Mouse (Mus musculus): ENCODE results near the gene Ism1. TPM values are rescaled to one million over a fixed set of nuclear protein-coding genes. Genes with fewer than 3 reads are reported as not detected.
A peak's percentile ranks its signal among the peaks of the same experiment; 100 is the strongest.

Gene Ism1
- polyA plus RNA-seq (2015; fragmentation: Nextera tagmentation; extraction: Ambion mirVana), result 0.11 and 0.13 TPM in 2 replicates

GRCm38 (mm10) chr2:139677809-139678274 is at the start of gene Ism1:
Ism1 (plus strand) TSS chr2:139678178.
- under 1% methylated on average over 35 of the region's 39 CpGs for WGBS
- peak within 1 kb of the TSS; percentile 100 for H3K4me2 ChIP-seq
- H3K9ac ChIP-seq, result peak within 1 kb of the TSS; percentile 80
- H3K36me3 ChIP-seq (ENCODE audit: poor library complexity, severe bottlenecking), result no peaks in the 10 kb centered on the region
- ATAC-seq, result peak; percentile 69
- H3K4me3 ChIP-seq, result peak within 1 kb of the TSS; percentile 87
- H3K4me1 ChIP-seq, result peaks cover 22% of the 10 kb centered on the region
- peaks cover 56% of the 10 kb centered on the region for H3K27me3 ChIP-seq
- peak within 1 kb of the TSS; percentile 57 for H3K27ac ChIP-seq
- no peaks in the 10 kb centered on the region for H3K9me3 ChIP-seq (replicated peaks)

DNA sequence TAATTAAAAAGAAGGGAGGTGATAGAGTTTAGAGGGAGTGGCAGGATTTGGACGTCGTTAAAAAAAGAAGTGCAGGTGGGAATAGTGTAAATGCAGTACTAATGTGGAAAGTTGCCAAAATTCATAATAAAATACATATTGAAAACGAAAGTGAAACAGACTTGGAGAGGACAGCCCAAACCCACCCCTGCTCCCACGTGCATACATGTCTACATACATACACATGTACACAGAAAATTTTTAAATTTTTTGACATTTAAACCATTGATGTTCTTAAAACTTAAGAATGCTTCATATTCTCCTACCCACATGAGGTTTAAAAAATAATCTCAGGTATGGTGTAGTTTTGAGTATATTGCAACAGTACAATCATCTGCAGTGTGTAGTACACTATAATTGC is 49.2 kb upstream of the Ism1 start:
- no peak overlapping the region for H3K9ac ChIP-seq
- H3K27me3 ChIP-seq, result no peaks in the 10 kb centered on the region
- H3K27ac ChIP-seq, result no peak overlapping the region
- H3K4me3 ChIP-seq, result no peak overlapping the region
- no peaks in the 10 kb centered on the region for H3K4me1 ChIP-seq
- 85% methylated on average over 4 of the region's 4 CpGs for WGBS
- H3K9me3 ChIP-seq (replicated peaks), result no peaks in the 10 kb centered on the region
- ATAC-seq, result no peak
- no peaks in the 10 kb centered on the region for H3K36me3 ChIP-seq (ENCODE audit: poor library complexity, severe bottlenecking)
- no peak overlapping the region for H3K4me2 ChIP-seq

DNA sequence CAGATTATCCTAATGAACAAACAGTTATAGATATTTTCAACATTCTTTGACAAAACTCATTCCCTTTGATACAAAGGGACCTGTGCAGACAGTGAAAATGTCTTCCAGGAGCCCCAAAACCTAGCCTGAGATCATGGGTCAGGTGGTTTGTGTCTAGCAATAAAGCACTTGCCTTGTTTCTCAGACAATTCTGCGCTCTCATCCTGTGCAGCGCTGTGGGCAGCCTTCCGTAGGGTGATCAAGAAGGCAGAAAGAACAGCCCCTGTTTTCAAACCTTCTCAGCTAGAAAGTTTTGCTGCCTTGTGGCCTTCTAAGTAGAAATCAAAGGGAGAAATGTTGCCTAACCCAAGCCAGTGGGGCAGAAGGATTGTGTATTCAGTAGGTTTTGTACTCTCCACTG is 48.3 kb upstream of the Ism1 start:
- no peaks in the 10 kb centered on the region for H3K27me3 ChIP-seq
- ATAC-seq, result no peak
- no peaks in the 10 kb centered on the region for H3K9me3 ChIP-seq (replicated peaks)
- H3K9ac ChIP-seq, result no peak overlapping the region
- 87% methylated on average over 3 of the region's 3 CpGs for WGBS
- H3K4me3 ChIP-seq, result no peak overlapping the region
- H3K36me3 ChIP-seq (ENCODE audit: poor library complexity, severe bottlenecking), result no peaks in the 10 kb centered on the region
- H3K27ac ChIP-seq, result no peak overlapping the region
- no peak overlapping the region for H3K4me2 ChIP-seq
- no peaks in the 10 kb centered on the region for H3K4me1 ChIP-seq

DNA sequence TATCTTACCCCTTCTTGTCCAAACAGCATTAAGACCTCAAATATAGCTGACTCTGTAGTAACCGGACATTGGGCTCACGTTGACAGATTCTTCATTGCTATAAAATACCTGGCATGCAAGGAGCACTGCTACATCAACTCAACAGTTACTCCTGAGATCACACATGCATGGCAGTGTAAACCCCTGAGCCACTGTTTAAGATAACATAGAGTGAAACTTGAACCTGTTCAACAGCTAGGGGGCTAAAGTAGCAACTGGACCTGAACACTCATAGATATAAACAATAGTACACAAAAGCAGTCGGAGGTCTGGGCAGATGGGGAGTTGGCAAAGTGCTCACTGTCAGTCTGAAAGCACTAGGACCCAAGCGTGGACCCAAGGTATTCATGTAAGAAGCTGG is 43.5 kb upstream of the Ism1 start:
- ATAC-seq, result no peak
- Histone ChIP-seq H3K4me2 (no peak overlapping the region), H3K4me3 (no peak overlapping the region), H3K36me3 (ENCODE audit: poor library complexity, severe bottlenecking) (no peaks in the 10 kb centered on the region), H3K9ac (no peak overlapping the region), H3K27me3 (no peaks in the 10 kb centered on the region), H3K4me1 (no peaks in the 10 kb centered on the region), H3K27ac (no peak overlapping the region), H3K9me3 (replicated peaks) (no peaks in the 10 kb centered on the region)
- WGBS, result 87% methylated on average over 4 of the region's 4 CpGs

DNA sequence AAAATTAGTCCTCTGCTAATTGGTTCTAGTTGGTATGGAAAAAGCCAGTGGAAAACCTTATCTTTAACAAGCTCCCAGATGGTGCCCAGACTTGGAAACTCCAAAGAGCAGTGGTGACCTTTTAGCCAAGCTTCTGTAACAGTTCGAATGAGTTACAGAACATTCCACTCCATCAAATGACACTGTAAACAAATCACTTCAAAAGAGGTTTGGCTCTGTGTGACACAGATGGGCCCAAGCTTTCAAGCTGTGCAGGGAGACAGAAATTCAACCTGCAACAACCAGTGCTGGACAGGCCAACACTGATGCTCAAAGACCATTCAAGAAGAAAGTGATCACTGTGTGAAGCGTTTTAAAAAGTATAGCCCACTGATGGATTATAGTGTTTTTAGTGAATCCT is 40.1 kb upstream of the Ism1 start:
- H3K4me2 ChIP-seq, result no peak overlapping the region
- no peak for ATAC-seq
- WGBS, result 64% methylated on average over 2 of the region's 2 CpGs
- no peak overlapping the region for H3K9ac ChIP-seq
- H3K9me3 ChIP-seq (replicated peaks), result no peaks in the 10 kb centered on the region
- no peaks in the 10 kb centered on the region for H3K27me3 ChIP-seq
- H3K4me3 ChIP-seq, result no peak overlapping the region
- no peaks in the 10 kb centered on the region for H3K36me3 ChIP-seq (ENCODE audit: poor library complexity, severe bottlenecking)
- H3K4me1 ChIP-seq, result no peaks in the 10 kb centered on the region
- H3K27ac ChIP-seq, result no peak overlapping the region

GRCm38 (mm10) chr2:139641757-139642385 is 36.1 kb upstream of the Ism1 start:
- Histone ChIP-seq H3K9me3 (replicated peaks) (no peaks in the 10 kb centered on the region), H3K4me3 (no peak overlapping the region), H3K4me1 (no peaks in the 10 kb centered on the region), H3K36me3 (ENCODE audit: poor library complexity, severe bottlenecking) (no peaks in the 10 kb centered on the region), H3K27me3 (peaks cover 3% of the 10 kb centered on the region; the same call in 1 of the 2 replicates), H3K4me2 (no peak overlapping the region), H3K9ac (no peak overlapping the region), H3K27ac (no peak overlapping the region)
- WGBS, result 46% methylated on average over 7 of the region's 7 CpGs
- no peak for ATAC-seq

DNA sequence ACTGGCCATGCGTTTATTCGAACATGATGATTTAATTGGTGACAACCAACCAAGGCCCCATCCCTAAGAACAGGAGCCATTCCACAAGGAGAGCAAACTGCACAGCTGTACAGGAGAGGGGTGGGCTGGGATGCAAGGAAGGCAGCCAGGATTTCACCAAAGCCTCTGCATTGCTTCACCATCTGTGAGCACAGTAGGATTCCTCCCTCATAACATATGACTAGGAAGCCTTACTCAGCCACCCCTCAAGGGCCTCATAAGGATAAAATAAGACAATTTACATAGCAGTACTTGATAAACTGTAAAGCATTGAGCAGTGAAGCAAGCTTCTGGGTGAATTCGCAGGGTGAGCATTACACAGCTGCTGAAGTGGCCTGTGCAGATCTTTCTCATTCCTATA is 28.5 kb upstream of the Ism1 start:
- Histone ChIP-seq H3K36me3 (ENCODE audit: poor library complexity, severe bottlenecking) (no peaks in the 10 kb centered on the region), H3K4me2 (no peak overlapping the region), H3K27me3 (peaks cover 31% of the 10 kb centered on the region), H3K9ac (no peak overlapping the region), H3K4me1 (no peaks in the 10 kb centered on the region), H3K9me3 (replicated peaks) (no peaks in the 10 kb centered on the region), H3K27ac (no peak overlapping the region), H3K4me3 (no peak overlapping the region)
- ATAC-seq, result 0 out of 2 replicates have a peak, but pooled peaks have one; percentile 43
- WGBS, result 82% methylated on average over 3 of the region's 3 CpGs

DNA sequence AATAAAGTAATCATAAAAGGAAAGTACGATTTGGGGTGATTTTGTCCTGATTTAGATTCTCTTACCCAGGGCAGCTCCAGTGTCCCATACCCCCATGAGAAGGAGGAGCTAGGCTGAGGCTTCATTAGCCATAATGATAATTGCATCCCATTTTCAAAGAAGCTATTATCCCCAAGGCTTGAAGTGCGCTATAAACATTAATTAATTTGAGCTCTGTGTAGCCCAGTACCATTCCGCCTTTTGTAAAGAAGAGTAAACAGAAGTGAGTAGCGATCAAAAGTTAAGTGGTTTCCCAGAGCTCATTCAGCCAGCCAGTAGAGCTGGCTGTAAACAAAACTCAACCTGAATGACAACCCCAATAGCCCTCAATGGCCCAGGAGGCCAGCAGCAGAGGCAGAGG is 21.2 kb upstream of the Ism1 start:
- H3K4me3 ChIP-seq, result no peak overlapping the region
- no peaks in the 10 kb centered on the region for H3K4me1 ChIP-seq
- peak; percentile 71 for ATAC-seq
- H3K9ac ChIP-seq, result no peak overlapping the region
- no peak overlapping the region for H3K4me2 ChIP-seq
- no peak overlapping the region for H3K27ac ChIP-seq
- H3K36me3 ChIP-seq (ENCODE audit: poor library complexity, severe bottlenecking), result no peaks in the 10 kb centered on the region
- WGBS, result 26% methylated on average over 4 of the region's 4 CpGs
- H3K27me3 ChIP-seq, result peaks cover 82% of the 10 kb centered on the region
- no peaks in the 10 kb centered on the region for H3K9me3 ChIP-seq (replicated peaks)

- H3K4me3 ChIP-seq, result no peak overlapping the region
- no peaks in the 10 kb centered on the region for H3K36me3 ChIP-seq (ENCODE audit: poor library complexity, severe bottlenecking)
- H3K9me3 ChIP-seq (replicated peaks), result no peaks in the 10 kb centered on the region
- peaks cover 41% of the 10 kb centered on the region for H3K27me3 ChIP-seq
- no peak for ATAC-seq
- peaks cover 7% of the 10 kb centered on the region for H3K4me1 ChIP-seq
- H3K4me2 ChIP-seq, result no peak overlapping the region
- H3K9ac ChIP-seq, result no peak overlapping the region
- WGBS, result 87% methylated on average over 3 of the region's 3 CpGs
- H3K27ac ChIP-seq, result no peak overlapping the region
Observed at GRCm38 (mm10) chr2:139671838-139672237, 6.1 kb upstream of the Ism1 start.

DNA sequence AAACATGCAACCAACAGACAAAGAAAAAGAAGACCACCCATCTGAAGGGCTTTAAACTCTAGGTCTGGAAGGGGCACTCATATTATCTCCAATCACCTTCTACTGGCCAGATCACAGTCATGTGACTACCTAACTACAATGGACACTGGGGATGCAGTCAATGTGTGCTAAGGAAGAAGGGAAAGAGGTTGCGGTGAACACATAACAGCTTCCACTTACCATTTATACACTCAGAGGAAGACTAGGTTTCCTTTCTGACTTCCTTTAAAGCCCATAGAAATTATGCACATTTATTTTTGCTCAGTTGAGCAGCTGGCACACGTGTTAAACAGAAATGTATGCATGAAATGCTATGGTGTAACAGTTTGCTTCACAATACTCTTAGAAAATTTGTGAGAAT is 5.6 kb upstream of the Ism1 start:
- Histone ChIP-seq H3K9me3 (replicated peaks) (no peaks in the 10 kb centered on the region), H3K27ac (no peak overlapping the region), H3K9ac (no peak overlapping the region), H3K4me2 (no peak overlapping the region), H3K36me3 (ENCODE audit: poor library complexity, severe bottlenecking) (no peaks in the 10 kb centered on the region), H3K27me3 (peaks cover 47% of the 10 kb centered on the region), H3K4me1 (peaks cover 12% of the 10 kb centered on the region), H3K4me3 (no peak overlapping the region)
- no peak for ATAC-seq
- WGBS, result 68% methylated on average over 2 of the region's 2 CpGs

GRCm38 (mm10) chr2:139677065-139677762 is 764 bp upstream of the Ism1 start:
- Histone ChIP-seq H3K9ac (peak overlapping the region; percentile 80), H3K27me3 (peaks cover 59% of the 10 kb centered on the region), H3K4me3 (peak overlapping the region; percentile 87), H3K36me3 (ENCODE audit: poor library complexity, severe bottlenecking) (no peaks in the 10 kb centered on the region), H3K4me1 (peaks cover 22% of the 10 kb centered on the region), H3K27ac (no peak overlapping the region), H3K4me2 (peak overlapping the region; percentile 100), H3K9me3 (replicated peaks) (no peaks in the 10 kb centered on the region)
- under 1% methylated on average over 52 of the region's 52 CpGs for WGBS
- ATAC-seq, result peak; percentile 39

- ATAC-seq, result peak; percentile 94
- H3K36me3 ChIP-seq (ENCODE audit: poor library complexity, severe bottlenecking), result no peaks in the 10 kb centered on the region
- peaks cover 22% of the 10 kb centered on the region for H3K4me1 ChIP-seq
- peaks cover 56% of the 10 kb centered on the region for H3K27me3 ChIP-seq
- peak overlapping the region; percentile 80 for H3K9ac ChIP-seq
- no peaks in the 10 kb centered on the region for H3K9me3 ChIP-seq (replicated peaks)
- H3K4me2 ChIP-seq, result peak overlapping the region; percentile 100
- WGBS, result under 1% methylated on average over 65 of the region's 84 CpGs
- peak overlapping the region; percentile 87 for H3K4me3 ChIP-seq
- H3K27ac ChIP-seq, result peak overlapping the region; percentile 57
Observed at GRCm38 (mm10) chr2:139678275-139679140, 530 bp downstream of the Ism1 start.

Measured in forebrain, embryonic 13.5 days (tissue).